Mouse (Mus musculus): ENCODE data around the gene Mcf2l.

Gene Mcf2l

GRCm38 (mm10) chr8:12951051-12951630, 77.5 kb downstream of the Mcf2l start:
- in situ Hi-C loops (cut with MseI, MboI): no loop called here

- in situ Hi-C loops (cut with MseI, MboI): no loop called here
Measured at GRCm38 (mm10) chr8:12952699-12953098, 79.1 kb downstream of the Mcf2l start.

GRCm38 (mm10) chr8:12955362-12955879, 81.8 kb downstream of the Mcf2l start:
- in situ Hi-C loops (cut with MseI, MboI): no loop called here

- in situ Hi-C loops (cut with MseI, MboI): no loop called here
Measured at GRCm38 (mm10) chr8:12955880-12956279, 82.3 kb downstream of the Mcf2l start.

GRCm38 (mm10) chr8:12956941-12957340, 83.3 kb downstream of the Mcf2l start:
- in situ Hi-C loops (cut with MseI, MboI): no loop called here

- in situ Hi-C loops (cut with MseI, MboI): no loop called here
Measured at GRCm38 (mm10) chr8:12957419-12957818, 83.8 kb downstream of the Mcf2l start.

GRCm38 (mm10) chr8:12960609-12961008, 87.0 kb downstream of the Mcf2l start:
- in situ Hi-C loops (cut with MseI, MboI): no loop called here

GRCm38 (mm10) chr8:12961211-12961610, 87.6 kb downstream of the Mcf2l start:
- in situ Hi-C loops (cut with MseI, MboI): no loop called here

GRCm38 (mm10) chr8:12961821-12962534, 88.4 kb downstream of the Mcf2l start:
- in situ Hi-C loops (cut with MseI, MboI): no loop called here

GRCm38 (mm10) chr8:12962541-12963380, 89.2 kb downstream of the Mcf2l start:
- in situ Hi-C loops (cut with MseI, MboI): no loop called here

- in situ Hi-C loops (cut with MseI, MboI): loop anchor here (10.0 to 25.0 kb wide), 2 partner anchors 159 to 261 kb away; no protein-coding TSS in a partner anchor
Measured at GRCm38 (mm10) chr8:12976290-12976689, 102.7 kb downstream of the Mcf2l start.

GRCm38 (mm10) chr8:12976723-12977122, 103.1 kb downstream of the Mcf2l start:
- in situ Hi-C loops (cut with MseI, MboI): loop anchor here (10.0 to 25.0 kb wide), 2 partner anchors 158 to 261 kb away; no protein-coding TSS in a partner anchor

- in situ Hi-C loops (cut with MseI, MboI): loop anchor here (10.0 to 25.0 kb wide), 2 partner anchors 157 to 260 kb away; no protein-coding TSS in a partner anchor
Measured at GRCm38 (mm10) chr8:12977325-12977724, 103.7 kb downstream of the Mcf2l start.

GRCm38 (mm10) chr8:12978308-12978707, 104.7 kb downstream of the Mcf2l start:
- in situ Hi-C loops (cut with MseI, MboI): loop anchor here (10.0 to 25.0 kb wide), 2 partner anchors 156 to 259 kb away; no protein-coding TSS in a partner anchor

GRCm38 (mm10) chr8:12978726-12979125, 105.1 kb downstream of the Mcf2l start:
- in situ Hi-C loops (cut with MseI, MboI): loop anchor here (10.0 to 25.0 kb wide), 2 partner anchors 156 to 259 kb away; no protein-coding TSS in a partner anchor

- in situ Hi-C loops (cut with MseI, MboI): loop anchor here in 1 of 2 experiments (25.0 kb wide), 1 partner anchor 253 kb away; no protein-coding TSS in a partner anchor
Measured at GRCm38 (mm10) chr8:12983681-12984467, 110.3 kb downstream of the Mcf2l start.

GRCm38 (mm10) chr8:12984601-12985243, 111.1 kb downstream of the Mcf2l start:
- in situ Hi-C loops (cut with MseI, MboI): loop anchor here in 1 of 2 experiments (25.0 kb wide), 1 partner anchor 253 kb away; no protein-coding TSS in a partner anchor

GRCm38 (mm10) chr8:12985259-12985658, 111.7 kb downstream of the Mcf2l start:
- in situ Hi-C loops (cut with MseI, MboI): loop anchor here in 1 of 2 experiments (25.0 kb wide), 1 partner anchor 252 kb away; no protein-coding TSS in a partner anchor

GRCm38 (mm10) chr8:12987571-12987970, 114.0 kb downstream of the Mcf2l start:
- in situ Hi-C loops (cut with MseI, MboI): loop anchor here in 1 of 2 experiments (25.0 kb wide), 1 partner anchor 250 kb away; no protein-coding TSS in a partner anchor
